Mouse (Mus musculus): ENCODE results near the gene Gm10721. TPM values are rescaled to one million over a fixed set of nuclear protein-coding genes. Genes with fewer than 3 reads are reported as not detected.
"Not testable (repeated sequence)": the region's sequence is repeated elsewhere in the genome, so short reads cannot be mapped to it uniquely, and the experiment has no call there.

The Gm10721 gene
- total RNA-seq, 2 experiments from 2014 or later: 0.93 TPM; not detected in 1

DNA sequence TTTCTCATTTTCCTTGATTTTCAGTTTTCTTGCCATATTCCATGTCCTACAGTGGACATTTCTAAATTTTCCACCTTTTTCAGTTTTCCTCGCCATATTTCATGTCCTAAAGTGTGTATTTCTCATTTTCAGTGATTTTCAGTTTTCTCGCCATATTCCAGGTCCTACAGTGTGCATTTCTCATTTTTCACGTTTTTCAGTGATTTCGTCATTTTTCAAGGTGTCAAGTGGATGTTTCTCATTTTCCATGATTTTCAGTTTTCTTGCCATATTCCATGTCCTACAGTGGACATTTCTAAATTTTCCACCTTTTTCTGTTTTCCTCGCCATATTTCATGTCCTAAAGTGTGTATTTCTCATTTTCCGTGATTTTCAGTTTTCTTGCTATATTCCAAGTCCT, 12.7 kb downstream of the Gm10721 start:
- peak; percentile 74 for DNase-seq

- not testable (repeated sequence) for DNase-seq
Measured at GRCm38 (mm10) chr9:3026136-3026535, 13.2 kb downstream of the Gm10721 start.

GRCm38 (mm10) chr9:3026741-3027140, 13.8 kb downstream of the Gm10721 start:
- DNase-seq: not testable (repeated sequence)

DNA sequence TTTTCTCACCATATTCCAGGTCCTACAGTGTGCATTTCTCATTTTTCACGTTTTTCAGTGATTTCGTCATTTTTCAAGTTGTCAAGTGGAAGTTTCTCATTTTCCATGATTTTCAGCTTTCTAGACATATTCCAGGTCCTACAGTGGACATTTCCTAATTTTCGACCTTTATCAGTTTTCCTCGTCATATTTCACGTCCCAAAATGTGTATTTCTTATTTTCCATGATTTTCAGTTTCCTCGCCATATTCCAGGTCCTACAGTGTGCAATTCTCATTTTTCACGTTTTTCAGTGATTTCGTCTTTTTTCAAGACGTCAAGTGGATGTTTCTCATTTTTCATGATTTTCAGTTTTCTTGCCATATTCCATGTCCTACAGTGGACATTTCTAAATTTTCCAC, 14.3 kb downstream of the Gm10721 start:
- DNase-seq: not testable (repeated sequence)

- peak; percentile 25 for DNase-seq
Measured at GRCm38 (mm10) chr9:3029276-3030000, 16.5 kb downstream of the Gm10721 start.

- DNase-seq: not testable (repeated sequence)
Measured at GRCm38 (mm10) chr9:3030677-3031318, 17.9 kb downstream of the Gm10721 start.

GRCm38 (mm10) chr9:3034299-3034698, 21.4 kb downstream of the Gm10721 start, which contains the start of gene Gm17535:
Gene Gm17535, plus strand, starts transcription at chr9:3034599.
- DNase-seq: not testable (repeated sequence)

DNA sequence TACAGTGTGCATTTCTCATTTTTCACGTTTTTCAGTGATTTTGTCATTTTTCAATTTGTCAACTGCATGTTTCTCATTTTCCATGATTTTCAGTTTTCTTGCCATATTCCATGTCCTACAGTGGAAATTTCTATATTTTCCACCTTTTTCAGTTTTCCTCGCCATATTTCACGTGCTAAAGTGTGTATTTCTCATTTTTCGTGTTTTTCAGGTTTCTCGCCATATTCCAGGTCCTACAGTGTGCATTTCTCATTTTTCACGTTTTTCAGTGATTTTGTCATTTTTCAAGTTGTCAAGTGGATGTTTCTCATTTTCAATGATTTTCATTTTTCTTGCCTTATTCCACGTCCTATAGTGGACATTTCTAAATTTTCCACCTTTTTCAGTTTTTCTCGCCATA, 23.6 kb downstream of the Gm10721 start, which contains the start of gene Gm10715:
Gm10715 (plus strand) TSS at position 301 of the 400 bp plus-strand sequence.
- DNase-seq: not testable (repeated sequence)

DNA sequence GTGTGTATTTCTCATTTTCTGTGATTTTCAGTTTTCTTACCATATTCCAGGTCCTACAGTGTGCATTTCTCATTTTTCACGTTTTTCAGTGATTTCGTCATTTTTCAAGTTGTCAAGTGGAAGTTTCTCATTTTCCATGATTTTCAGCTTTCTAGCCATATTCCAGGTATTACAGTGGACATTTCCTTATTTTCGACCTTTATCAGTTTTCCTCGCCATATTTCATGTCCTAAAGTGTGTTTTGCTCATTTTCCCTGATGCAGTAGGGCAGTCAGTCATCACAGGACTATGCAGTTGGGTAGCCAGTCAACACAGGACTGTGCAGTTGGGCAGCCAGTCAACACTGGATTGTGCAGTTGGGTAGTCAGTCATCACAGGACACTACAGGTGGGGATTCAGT, 25.2 kb downstream of the Gm10721 start:
- DNase-seq: not testable (repeated sequence)

Small RNAs within 50 kb of the gene (microRNA-seq; reads per million reads assigned to microRNA genes)
- 0 reads per million in 2 experiments for gene Mir101c

Other genes starting within 250 kb of the Gm10721 start
- not detected for gene Gm10722, start 12.2 kb upstream of the Gm10721 start, total RNA-seq (2021)
- not detected for gene Gm11168, start 9.8 kb upstream of the Gm10721 start, total RNA-seq (2021)
- gene Gm10720, start 2.5 kb downstream of the Gm10721 start, total RNA-seq (2021): not detected
- under 1 TPM; 0.52 to 0.54 TPM for gene Gm10719, start 4.3 kb downstream of the Gm10721 start, total RNA-seq (2021)
- 1 to 10 TPM in 1 of 2 experiments, under 1 TPM in 1; 0.45 to 1.1 TPM for gene Gm10718, start 10.4 kb downstream of the Gm10721 start, total RNA-seq (2021)
- not detected for gene Gm10717, start 12.3 kb downstream of the Gm10721 start, total RNA-seq (2021)
- gene Gm17535, start 21.5 kb downstream of the Gm10721 start, total RNA-seq (2021): not detected
- gene Gm10715, start 23.7 kb downstream of the Gm10721 start, total RNA-seq (2021): not detected